Mouse (Mus musculus) erythroblast, embryonic 14.5 days (primary cell): ENCODE measurements at regions not wholly inside any gene's neighbourhood (a gene's known extent, or its start where the extent isn't known, plus 50 kb on each side); places are given as distances from the start of the nearest gene placed in this dataset.
A peak's percentile ranks its signal among the peaks of the same experiment; 100 is the strongest.

Source experiments
- H3K27me3 ChIP-seq: 2 replicates; pipeline ENCODE4 v1.6.1; 2012; ENCODE audit warnings: inconsistent platforms; ENCODE audit not compliant: control insufficient read depth
- H3K36me3 ChIP-seq: 2 replicates; pipeline ENCODE4 v1.6.1; 2012; ENCODE audit warnings: mild to moderate bottlenecking, inconsistent platforms; ENCODE audit not compliant: control insufficient read depth
- H3K4me1 ChIP-seq: 2 replicates; pipeline ENCODE4 v1.6.1; 2012; ENCODE audit warnings: inconsistent platforms; ENCODE audit not compliant: control insufficient read depth
- H3K4me3 ChIP-seq: replicated peaks from 2 replicates; pipeline ENCODE3; 2012; ENCODE audit warnings: moderate library complexity, mild to moderate bottlenecking, inconsistent platforms
- H3K9me3 ChIP-seq: 2 replicates; pipeline ENCODE4 v1.6.1; 2012; ENCODE audit warnings: low read length, inconsistent platforms, mixed read lengths; ENCODE audit not compliant: control insufficient read depth
- GATA1 ChIP-seq: IDR thresholded peaks from 2 replicates; pipeline ENCODE4 v1.6.1; 2012; ENCODE audit warnings: low read length, inconsistent platforms, mixed read lengths
- TAL1 ChIP-seq: IDR thresholded peaks from 3 replicates; pipeline ENCODE4 v1.6.1; 2012; ENCODE audit warnings: low read length, inconsistent platforms, mixed read lengths

DNA sequence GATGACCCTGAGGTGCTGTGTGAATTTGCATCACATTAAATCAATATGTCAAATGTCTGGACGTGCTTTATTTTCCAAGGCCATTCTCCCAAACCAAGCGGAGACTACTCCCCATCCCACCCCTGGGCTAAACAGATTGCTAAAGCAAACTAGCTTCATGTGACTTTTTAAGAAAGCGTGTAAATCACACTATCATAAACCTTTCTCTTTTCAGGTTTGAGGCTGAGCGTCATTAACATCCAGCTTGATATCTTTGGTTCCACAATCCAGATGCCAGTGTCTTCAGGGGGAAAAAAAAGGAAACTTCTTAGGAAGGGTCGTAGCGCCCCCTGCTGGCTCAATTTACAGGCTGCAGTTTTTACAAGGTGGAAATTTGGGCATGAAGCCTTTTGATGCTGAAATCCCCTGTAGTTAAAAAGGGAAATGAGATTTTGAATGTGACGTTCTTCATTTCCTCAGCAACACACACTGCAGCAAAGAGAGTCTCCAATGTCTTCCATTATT, 105.1 kb upstream of the Nt5e start:
- Histone ChIP-seq H3K9me3 (no peaks in the 10 kb centered on the region), H3K4me1 (no peaks in the 10 kb centered on the region), H3K4me3 (no peak overlapping the region), H3K27me3 (no peaks in the 10 kb centered on the region), H3K36me3 (no peaks in the 10 kb centered on the region)
- no peak for TF ChIP-seq TAL1
- TF ChIP-seq GATA1 = no peak

DNA sequence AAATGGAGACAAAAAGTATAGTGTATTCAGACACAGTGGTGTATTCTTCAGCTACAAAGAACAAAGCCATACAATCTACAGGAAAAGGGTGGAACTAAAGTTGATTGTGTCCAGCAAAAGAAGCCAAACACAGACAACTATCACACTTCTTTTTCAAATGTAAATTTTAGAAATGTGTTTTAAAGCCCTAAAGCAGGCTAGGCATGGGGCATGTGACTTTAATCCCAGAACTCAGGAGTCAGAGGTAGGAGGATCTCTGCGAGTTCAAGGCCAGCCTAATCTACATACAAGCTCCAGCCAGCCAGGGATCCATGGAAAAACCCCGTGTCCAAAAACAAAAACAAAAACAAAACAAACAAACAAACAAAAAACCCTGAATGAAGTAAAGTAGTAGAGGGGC, 89.9 kb upstream of the Nt5e start:
- Histone ChIP-seq H3K36me3 (no peaks in the 10 kb centered on the region), H3K9me3 (no peaks in the 10 kb centered on the region), H3K4me3 (no peak overlapping the region), H3K27me3 (no peaks in the 10 kb centered on the region), H3K4me1 (no peaks in the 10 kb centered on the region)
- TF ChIP-seq TAL1 = no peak
- TF ChIP-seq GATA1 = no peak

DNA sequence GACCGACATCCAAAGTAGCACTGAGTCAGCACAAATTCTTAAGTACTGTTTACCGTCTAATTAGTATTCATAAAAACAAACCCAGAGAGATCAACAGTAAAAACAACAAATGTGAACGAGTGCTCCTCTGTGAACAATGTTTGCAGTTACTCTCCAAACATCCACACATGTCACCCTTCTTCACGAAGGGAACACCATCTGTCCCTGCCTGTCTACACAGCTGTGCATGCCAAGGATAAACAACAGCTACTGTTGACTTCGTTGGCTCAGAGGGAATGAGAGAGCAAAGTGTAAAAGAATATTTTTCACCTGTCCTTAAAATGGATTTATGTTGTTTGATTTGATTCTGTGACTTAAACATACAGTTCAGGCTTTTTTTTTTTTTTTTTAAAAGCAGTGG, 88.7 kb upstream of the Nt5e start:
- H3K4me3 ChIP-seq = no peak overlapping the region
- no peaks in the 10 kb centered on the region for H3K4me1 ChIP-seq
- H3K27me3 ChIP-seq = no peaks in the 10 kb centered on the region
- no peaks in the 10 kb centered on the region for H3K9me3 ChIP-seq
- no peaks in the 10 kb centered on the region for H3K36me3 ChIP-seq
- TF ChIP-seq TAL1 (no peak), GATA1 (no peak)

DNA sequence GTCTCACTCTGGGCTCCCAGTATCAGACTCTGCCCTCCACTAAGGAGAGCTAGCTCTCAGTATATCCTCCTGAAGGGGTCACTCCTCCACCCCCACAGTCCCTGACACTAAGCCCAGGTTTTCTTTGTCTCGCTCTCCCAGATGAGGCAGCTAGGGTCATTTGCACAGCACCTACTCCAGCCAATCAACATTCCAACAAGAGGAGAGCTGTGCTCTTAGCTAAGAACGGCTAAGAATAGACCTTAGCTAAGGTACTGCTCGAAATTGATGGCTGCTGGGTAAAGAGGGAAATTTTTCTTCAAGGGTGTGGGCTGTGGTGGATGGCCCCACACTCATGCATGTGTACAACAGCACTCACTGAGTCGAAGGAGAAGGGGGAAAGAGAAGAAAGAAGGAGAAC, 86.3 kb upstream of the Nt5e start:
- Histone ChIP-seq H3K36me3 (no peaks in the 10 kb centered on the region), H3K27me3 (no peaks in the 10 kb centered on the region), H3K4me3 (no peak overlapping the region), H3K9me3 (no peaks in the 10 kb centered on the region), H3K4me1 (no peaks in the 10 kb centered on the region)
- TF ChIP-seq GATA1 (no peak), TAL1 (no peak)

DNA sequence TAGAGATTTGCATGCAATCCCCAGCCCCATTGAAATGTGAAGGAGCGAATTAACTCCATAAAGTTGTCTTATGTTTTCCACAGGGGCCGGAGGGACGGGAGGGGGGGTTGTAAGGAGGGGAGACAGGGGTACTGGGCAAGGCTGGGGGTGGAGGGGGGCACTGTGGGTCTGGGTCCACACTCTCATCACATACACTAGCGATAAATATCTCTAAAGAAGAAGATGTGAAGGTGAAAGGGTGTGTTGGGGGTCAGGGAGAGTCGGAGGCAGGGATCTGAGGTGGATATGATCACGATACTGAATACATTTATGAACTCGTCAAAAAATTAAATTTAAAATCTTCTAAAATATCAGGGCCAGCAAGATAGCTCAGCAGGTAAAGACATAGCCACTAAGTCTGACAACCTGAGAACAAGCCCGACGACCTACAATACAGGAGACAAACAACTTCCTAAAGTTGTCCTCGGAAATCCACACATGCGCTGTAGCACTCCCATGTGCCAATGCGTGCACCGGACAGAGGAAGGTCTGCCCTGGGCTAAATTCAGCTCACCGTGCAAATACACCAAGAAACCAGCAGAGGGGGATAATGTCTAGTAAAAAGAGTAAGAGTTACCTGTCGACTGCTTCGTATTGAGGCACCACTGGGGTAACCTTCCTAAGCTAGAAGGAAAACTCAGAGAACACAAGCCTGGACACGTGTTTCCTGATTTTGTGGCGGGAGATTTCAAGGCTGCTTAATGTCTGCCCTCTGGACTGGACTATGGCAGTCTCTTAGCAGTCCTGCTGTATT, 85.6 kb upstream of the Nt5e start:
- no peaks in the 10 kb centered on the region for H3K9me3 ChIP-seq
- TF ChIP-seq GATA1 = no peak
- no peak for TF ChIP-seq TAL1
- no peaks in the 10 kb centered on the region for H3K27me3 ChIP-seq
- peak overlapping the region; percentile 14 for H3K4me3 ChIP-seq
- no peaks in the 10 kb centered on the region for H3K36me3 ChIP-seq
- H3K4me1 ChIP-seq = no peaks in the 10 kb centered on the region

DNA sequence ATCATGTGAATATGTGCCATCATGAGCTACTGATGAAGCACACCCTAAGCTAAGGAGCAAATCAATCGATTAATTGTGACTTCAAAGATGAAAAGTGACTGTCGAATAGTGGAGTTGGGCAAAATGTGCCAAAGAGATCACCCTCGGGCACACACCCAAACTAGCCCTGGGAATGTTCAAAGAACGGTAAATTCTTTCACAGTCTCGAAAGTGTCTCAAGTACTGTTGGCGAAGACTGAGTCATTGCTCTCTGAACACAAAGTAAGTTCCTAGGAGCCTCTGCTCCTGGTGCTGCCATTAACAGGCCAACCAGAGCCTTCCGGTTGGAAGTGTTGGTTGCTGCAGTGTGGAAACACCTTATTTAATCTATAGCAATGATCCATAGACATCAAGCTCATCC, 84.5 kb upstream of the Nt5e start:
- no peaks in the 10 kb centered on the region for H3K36me3 ChIP-seq
- TF ChIP-seq GATA1 = no peak
- no peak for TF ChIP-seq TAL1
- H3K4me1 ChIP-seq = no peaks in the 10 kb centered on the region
- no peak overlapping the region for H3K4me3 ChIP-seq
- H3K9me3 ChIP-seq = no peaks in the 10 kb centered on the region
- H3K27me3 ChIP-seq = no peaks in the 10 kb centered on the region

DNA sequence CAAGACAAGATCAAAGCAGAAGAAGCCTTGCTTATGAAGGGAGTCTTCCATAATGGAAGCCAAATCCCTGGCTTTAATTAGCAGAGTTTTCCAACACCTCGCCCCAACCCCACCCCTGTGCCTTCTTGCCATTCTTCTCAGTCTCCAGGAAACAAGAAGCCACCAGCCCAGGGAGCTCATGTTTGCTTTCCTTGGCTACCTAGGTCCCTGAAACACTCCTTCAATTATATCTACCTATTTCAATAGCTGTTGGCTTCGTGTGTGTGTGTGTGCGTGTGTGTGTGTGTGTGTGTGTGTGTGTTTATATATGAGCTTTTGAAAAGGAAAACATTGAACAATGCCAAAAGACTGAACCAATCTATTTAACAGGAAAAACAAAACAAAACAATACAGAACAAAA, 82.5 kb upstream of the Nt5e start:
- no peak overlapping the region for H3K4me3 ChIP-seq
- no peaks in the 10 kb centered on the region for H3K4me1 ChIP-seq
- H3K36me3 ChIP-seq = no peaks in the 10 kb centered on the region
- no peaks in the 10 kb centered on the region for H3K27me3 ChIP-seq
- no peaks in the 10 kb centered on the region for H3K9me3 ChIP-seq
- TF ChIP-seq GATA1 = no peak
- TF ChIP-seq TAL1 = no peak

DNA sequence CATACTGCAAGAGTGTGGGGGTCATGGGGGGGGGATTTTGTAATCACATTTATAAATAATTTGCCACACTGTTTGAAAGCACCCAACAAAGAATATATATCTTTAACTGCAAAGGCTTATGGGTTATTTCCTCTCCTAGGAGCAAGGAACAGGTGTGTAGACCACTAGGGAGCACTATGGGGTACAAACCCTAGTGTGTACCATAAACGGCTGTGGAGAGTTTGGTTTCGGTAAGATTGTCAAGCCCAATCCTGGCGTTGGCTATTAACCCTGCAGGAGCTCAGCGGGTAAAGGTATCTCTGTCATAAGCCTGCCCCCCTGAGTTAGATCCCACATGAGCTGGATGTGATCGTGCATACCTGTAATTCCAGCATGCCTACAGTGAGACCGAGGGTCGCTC, 71.0 kb upstream of the Nt5e start:
- H3K4me3 ChIP-seq = no peak overlapping the region

DNA sequence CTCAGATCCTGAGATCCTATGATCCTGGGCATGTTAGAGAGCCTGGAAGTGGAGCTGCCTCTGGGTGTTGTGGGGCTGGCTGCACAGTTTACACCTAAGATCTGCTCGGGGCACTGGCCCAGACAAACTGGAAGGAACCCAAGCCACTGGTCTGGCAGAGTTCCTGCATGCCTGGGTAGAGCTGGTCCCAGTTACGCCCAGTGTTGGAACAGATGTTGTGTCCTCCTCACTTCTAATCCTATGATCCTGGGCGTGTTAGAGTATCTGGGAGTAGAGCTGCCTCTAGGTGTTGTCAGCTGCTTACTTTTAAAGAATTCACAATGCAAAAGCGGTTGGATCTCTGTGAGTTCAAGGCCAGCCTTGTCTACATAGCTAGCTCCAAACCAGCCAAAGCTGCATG, 67.4 kb upstream of the Nt5e start:
- TF ChIP-seq TAL1 = no peak
- no peak for TF ChIP-seq GATA1
- no peak overlapping the region for H3K4me3 ChIP-seq
- H3K27me3 ChIP-seq = no peaks in the 10 kb centered on the region
- H3K36me3 ChIP-seq = no peaks in the 10 kb centered on the region
- no peaks in the 10 kb centered on the region for H3K4me1 ChIP-seq
- H3K9me3 ChIP-seq = no peaks in the 10 kb centered on the region

More for the DNA sequence above, 71.0 kb upstream of the Nt5e start:
- H3K27me3 ChIP-seq = no peaks in the 10 kb centered on the region
- TF ChIP-seq GATA1 (no peak), TAL1 (no peak)
- no peaks in the 10 kb centered on the region for H3K4me1 ChIP-seq
- H3K36me3 ChIP-seq = no peaks in the 10 kb centered on the region
- H3K9me3 ChIP-seq = no peaks in the 10 kb centered on the region

DNA sequence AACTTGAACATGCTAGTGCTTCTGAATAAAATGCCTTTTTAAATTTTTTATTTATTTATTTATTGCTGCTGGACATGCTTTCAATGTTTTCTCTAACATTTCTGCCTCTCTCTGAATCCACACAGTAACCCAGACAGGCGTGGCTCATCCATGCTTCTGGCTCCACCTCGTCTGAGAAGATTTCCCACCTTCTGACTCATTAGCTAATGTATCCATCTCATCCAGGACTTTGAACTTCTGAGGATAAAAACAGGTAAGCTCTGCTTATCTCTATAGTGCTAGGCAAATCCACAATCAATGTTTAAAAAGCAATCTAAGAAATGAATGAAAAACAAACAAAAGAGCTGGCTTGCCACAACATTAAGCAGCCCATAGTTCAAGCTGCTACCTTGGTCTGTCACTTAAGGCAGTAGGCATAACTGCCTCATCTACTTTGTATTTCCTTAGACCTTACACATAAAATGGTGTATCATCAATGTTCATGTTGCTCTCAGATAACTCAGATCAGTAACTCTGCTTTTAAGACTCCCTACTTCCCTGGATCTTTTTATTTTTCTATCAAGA, 66.8 kb upstream of the Nt5e start:
- TF ChIP-seq GATA1 = no peak
- TF ChIP-seq TAL1 = no peak
- no peaks in the 10 kb centered on the region for H3K4me1 ChIP-seq

More for the DNA sequence above, 66.8 kb upstream of the Nt5e start:
- Histone ChIP-seq H3K36me3 (no peaks in the 10 kb centered on the region), H3K4me3 (no peak overlapping the region), H3K27me3 (no peaks in the 10 kb centered on the region), H3K9me3 (no peaks in the 10 kb centered on the region)
